ENCODE assay signal across 9 mouse cellular contexts in the genomic region with DNA sequence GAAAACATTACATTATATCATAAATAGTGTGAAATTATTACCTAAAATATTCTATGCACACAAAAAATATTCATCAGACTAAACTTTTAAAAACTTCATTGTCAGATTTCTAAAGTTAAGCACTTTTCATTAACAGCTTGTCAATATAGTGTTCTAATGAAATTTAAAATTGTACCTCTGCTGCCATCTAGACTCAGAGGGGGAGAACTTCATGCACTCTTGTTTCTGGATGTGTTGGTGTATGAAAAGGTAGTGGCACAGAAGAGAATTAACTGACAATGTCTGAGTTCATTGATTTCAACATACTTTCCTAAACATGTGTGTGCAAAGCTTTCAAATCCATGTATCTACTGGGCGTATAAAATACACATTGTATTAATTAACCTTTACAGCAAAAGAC.
DNase-seq lines count a peak whose midpoint lies in the region; ATAC-seq lines count a peak whose summit lies in the region.
"Had no signal": no experiment of that assay in that cellular context is flagged by ENCODE, and none has a peak within 500 bp of the region (broad histone marks: within the 10 kb centered on the region; RNA-seq: fewer than 3 reads in every experiment).

No protein-coding gene starts in this region.

- H3K27ac ChIP-seq in midbrain, embryonic 12.5 days (replicated peaks) = no peak overlapping the region
- H3K27ac ChIP-seq in midbrain, embryonic 10.5 days (replicated peaks) = no peak overlapping the region
- H3K27ac ChIP-seq: embryonic facial prominence, embryonic 12.5 days had no signal

- ATAC-seq in midbrain, embryonic 12.5 days (ENCODE audit: low FRiP score, low read depth) = peak; percentile 47; the same call in 1 of the 2 replicates
- no peak for ATAC-seq in megakaryocyte-erythroid progenitor cell, adult 5-6 weeks (replicated peaks; ENCODE audit: low FRiP score, low TSS enrichment, poor library complexity, severe bottlenecking)

- no peaks in the 10 kb centered on the region for H3K27me3 ChIP-seq in midbrain, embryonic 12.5 days
- H3K27me3 ChIP-seq in midbrain, embryonic 10.5 days (ENCODE audit: low read depth, poor library complexity, severe bottlenecking) = no peaks in the 10 kb centered on the region
- H3K27me3 ChIP-seq: embryonic facial prominence, embryonic 12.5 days had no signal

- no peaks in the 10 kb centered on the region for H3K9me3 ChIP-seq in midbrain, embryonic 12.5 days
- H3K9me3 ChIP-seq in midbrain, embryonic 10.5 days (replicated peaks) = no peaks in the 10 kb centered on the region
- H3K9me3 ChIP-seq: embryonic facial prominence, embryonic 12.5 days had no signal

- H3K4me3 ChIP-seq in midbrain, embryonic 12.5 days = no peak overlapping the region
- no peak overlapping the region for H3K4me3 ChIP-seq in midbrain, embryonic 10.5 days
- H3K4me3 ChIP-seq: embryonic facial prominence, embryonic 12.5 days had no signal

- H3K4me1 ChIP-seq in midbrain, embryonic 12.5 days = no peaks in the 10 kb centered on the region
- H3K4me1 ChIP-seq in midbrain, embryonic 10.5 days = no peaks in the 10 kb centered on the region
- H3K4me1 ChIP-seq: embryonic facial prominence, embryonic 12.5 days had no signal

- 77% methylated on average over 1 of the region's 1 CpGs for WGBS in midbrain, embryonic 12.5 days
- 71% methylated on average over 1 of the region's 1 CpGs for WGBS in midbrain, embryonic 10.5 days

- DNase-seq in heart, adult 8-10 months (ENCODE audit: low spot score) = peak; percentile 21
- no peak for DNase-seq in heart, adult 11 months
- DNase-seq in midbrain, embryonic 10.5 days (ENCODE audit: low spot score) = no peak
- peak; percentile 44 for DNase-seq in embryo, embryonic 11 days
- DNase-seq in retina, embryonic 14.5 days (ENCODE audit: low spot score) = peak; percentile 71
- DNase-seq in thymus, postnatal 36 days = no peak

- H3K36me3 ChIP-seq in midbrain, embryonic 12.5 days = no peaks in the 10 kb centered on the region
- no peaks in the 10 kb centered on the region for H3K36me3 ChIP-seq in midbrain, embryonic 10.5 days
- H3K36me3 ChIP-seq: embryonic facial prominence, embryonic 12.5 days had no signal

- H3K9ac ChIP-seq in midbrain, embryonic 12.5 days (replicated peaks) = no peak overlapping the region
- H3K9ac ChIP-seq: embryonic facial prominence, embryonic 12.5 days had no signal

- no peak overlapping the region for H3K4me2 ChIP-seq in midbrain, embryonic 12.5 days (replicated peaks)
- H3K4me2 ChIP-seq: embryonic facial prominence, embryonic 12.5 days had no signal

Comparison
In these comparisons a context has a peak if more than half of its experiments do, and no peak if none do; other contexts are left out.
1. DNase-seq: peak in heart, adult 8-10 months (single experiment), embryo, embryonic 11 days (single experiment) and retina, embryonic 14.5 days (single experiment); none in heart, adult 11 months (single experiment), midbrain, embryonic 10.5 days (single experiment) and thymus, postnatal 36 days (0 of 2).